In genomic region chr5:122698041-122698700, GRCm38 (mm10) we compare ENCODE assay signal across 10 mouse cellular contexts. TPM values are rescaled to one million over a fixed set of nuclear protein-coding genes. Genes with fewer than 3 reads are reported as not detected.
DNase-seq lines count a peak whose midpoint lies in the region; ATAC-seq and TF ChIP-seq lines count a peak whose summit lies in the region.
"Had no signal": no experiment of that assay in that cellular context is flagged by ENCODE, and none has a peak within 500 bp of the region (broad histone marks: within the 10 kb centered on the region; RNA-seq: fewer than 3 reads in every experiment).

No protein-coding gene starts in this region.

- no peaks in the 10 kb centered on the region for H3K9me3 ChIP-seq in intestine, embryonic 15.5 days
- no peaks in the 10 kb centered on the region for H3K9me3 ChIP-seq in intestine, embryonic 16.5 days (ENCODE audit: control insufficient read depth, low read length)
- no peaks in the 10 kb centered on the region for H3K9me3 ChIP-seq in MEL (replicated peaks; ENCODE audit: insufficient read depth, low read length)
- H3K9me3 ChIP-seq in liver, embryonic 14.5 days (ENCODE audit: control insufficient read depth, low read length): no peaks in the 10 kb centered on the region
- no peaks in the 10 kb centered on the region for H3K9me3 ChIP-seq in stomach, postnatal 0 days (ENCODE audit: control insufficient read depth, low read length)
- no peaks in the 10 kb centered on the region for H3K9me3 ChIP-seq in midbrain, embryonic 16.5 days (replicated peaks; ENCODE audit: control insufficient read depth, low read length, poor library complexity, severe bottlenecking)

- no peaks in the 10 kb centered on the region for H3K27me3 ChIP-seq in intestine, embryonic 15.5 days (replicated peaks)
- H3K27me3 ChIP-seq in intestine, embryonic 16.5 days (replicated peaks; ENCODE audit: control insufficient read depth, insufficient read depth, low read length): no peaks in the 10 kb centered on the region
- H3K27me3 ChIP-seq in MEL (ENCODE audit: control insufficient read depth in 1 of 2, insufficient read depth in 2 of 2, low read length in 2 of 2): no peaks in the 10 kb centered on the region
- H3K27me3 ChIP-seq in liver, embryonic 14.5 days (ENCODE audit: control insufficient read depth, insufficient read depth, low read length): no peaks in the 10 kb centered on the region
- H3K27me3 ChIP-seq in stomach, postnatal 0 days (ENCODE audit: control insufficient read depth, insufficient read depth, low read length): no peaks in the 10 kb centered on the region
- H3K27me3 ChIP-seq in midbrain, embryonic 16.5 days (ENCODE audit: control insufficient read depth, insufficient read depth, low read depth, low read length): no peaks in the 10 kb centered on the region

- 66% methylated on average over 10 of the region's 10 CpGs for WGBS in intestine, embryonic 15.5 days
- 67% methylated on average over 10 of the region's 10 CpGs for WGBS in intestine, embryonic 16.5 days
- 23% methylated on average over 10 of the region's 10 CpGs for WGBS in liver, embryonic 14.5 days (ENCODE audit: insufficient replicate concordance)
- 54% methylated on average over 10 of the region's 10 CpGs for WGBS in stomach, postnatal 0 days
- 89% methylated on average over 10 of the region's 10 CpGs for WGBS in midbrain, embryonic 16.5 days

- TF ChIP-seq EP300 in MEL (IDR thresholded peaks at IDR 0.05; ENCODE audit: low read depth in 1 of 2, low read length in 2 of 2): peak; percentile 69 to 82
- TF ChIP-seq EP300 in liver, embryonic 14.5 days (IDR thresholded peaks at IDR 0.05; ENCODE audit: low read depth): no peak
- no peak for TF ChIP-seq EP300 in stomach, postnatal 0 days (optimal IDR thresholded peaks at IDR 0.05)

- TF ChIP-seq POLR2A in MEL (IDR thresholded peaks at IDR 0.05; ENCODE audit: control insufficient read depth in 1 of 2, insufficient read depth in 1 of 2, low read depth in 1 of 2, low read length in 2 of 2, poor library complexity in 1 of 2): peak in 1 of 2 experiments; percentile 44; a peak in 2 of 4 replicates

- no peaks in the 10 kb centered on the region; the same call in 1 of the 2 replicates for H3K79me2 ChIP-seq in MEL (ENCODE audit: control insufficient read depth, insufficient read depth, low read length, poor library complexity)

- H3K36me3 ChIP-seq in intestine, embryonic 15.5 days: no peaks in the 10 kb centered on the region
- no peaks in the 10 kb centered on the region for H3K36me3 ChIP-seq in intestine, embryonic 16.5 days (ENCODE audit: control insufficient read depth, insufficient read depth, low read length)
- H3K36me3 ChIP-seq in MEL (ENCODE audit: control insufficient read depth in 1 of 2, insufficient read depth in 2 of 2, low read length in 2 of 2): peaks cover 0 to 45% of the 10 kb centered on the region in 2 experiments; a peak in 2 of 4 replicates
- H3K36me3 ChIP-seq in liver, embryonic 14.5 days (replicated peaks; ENCODE audit: control insufficient read depth, insufficient read depth, low read depth): no peaks in the 10 kb centered on the region
- H3K36me3 ChIP-seq in stomach, postnatal 0 days (ENCODE audit: control insufficient read depth, insufficient read depth, low read length): no peaks in the 10 kb centered on the region
- H3K36me3 ChIP-seq in midbrain, embryonic 16.5 days (ENCODE audit: control insufficient read depth, insufficient read depth, low read length): no peaks in the 10 kb centered on the region

- 0 out of 2 replicates have a peak, but pooled peaks have one; percentile 36 for ATAC-seq in intestine, embryonic 15.5 days
- ATAC-seq in intestine, embryonic 16.5 days: no peak
- ATAC-seq in liver, embryonic 14.5 days (ENCODE audit: insufficient read depth): peak; percentile 17; the same call in 1 of the 2 replicates
- ATAC-seq in stomach, postnatal 0 days (ENCODE audit: low FRiP score, low TSS enrichment): peak; percentile 71; the same call in 1 of the 2 replicates
- ATAC-seq in midbrain, embryonic 16.5 days: no peak

- H3K4me2 ChIP-seq in intestine, embryonic 15.5 days (replicated peaks): no peak overlapping the region
- H3K4me2 ChIP-seq in intestine, embryonic 16.5 days (ENCODE audit: low read depth, low read length): no peak overlapping the region
- H3K4me2 ChIP-seq in liver, embryonic 14.5 days (ENCODE audit: low read depth): peak overlapping the region; percentile 39
- no peak overlapping the region for H3K4me2 ChIP-seq in stomach, postnatal 0 days (replicated peaks; ENCODE audit: low read depth)
- no peak overlapping the region for H3K4me2 ChIP-seq in midbrain, embryonic 16.5 days (ENCODE audit: low read length)

- H3K9ac ChIP-seq in intestine, embryonic 15.5 days: no peak overlapping the region
- no peak overlapping the region for H3K9ac ChIP-seq in intestine, embryonic 16.5 days (ENCODE audit: low read depth, low read length)
- peak overlapping the region; percentile 63 for H3K9ac ChIP-seq in MEL (ENCODE audit: control insufficient read depth, low read depth, low read length, poor library complexity, severe bottlenecking)
- H3K9ac ChIP-seq in liver, embryonic 14.5 days (replicated peaks): no peak overlapping the region
- H3K9ac ChIP-seq in stomach, postnatal 0 days (ENCODE audit: low read length): no peak overlapping the region
- H3K9ac ChIP-seq in midbrain, embryonic 16.5 days (ENCODE audit: low read depth, low read length): no peak overlapping the region

- TF ChIP-seq RAD21 in MEL (IDR thresholded peaks at IDR 0.05; ENCODE audit: low read depth, low read length): no peak

- H3K4me1 ChIP-seq in intestine, embryonic 15.5 days (replicated peaks): peaks cover 17% of the 10 kb centered on the region
- H3K4me1 ChIP-seq in intestine, embryonic 16.5 days (ENCODE audit: control insufficient read depth, insufficient read depth, low read length): peaks cover 23% of the 10 kb centered on the region
- H3K4me1 ChIP-seq in MEL (ENCODE audit: control insufficient read depth in 1 of 2, insufficient read depth in 2 of 2, low read length in 2 of 2): peaks cover 30 to 54% of the 10 kb centered on the region in 2 experiments
- H3K4me1 ChIP-seq in liver, embryonic 14.5 days (replicated peaks; ENCODE audit: control insufficient read depth in 2 of 2, insufficient read depth in 2 of 2, low read length in 1 of 2): peaks cover 38 to 52% of the 10 kb centered on the region in 2 experiments
- H3K4me1 ChIP-seq in stomach, postnatal 0 days (replicated peaks; ENCODE audit: control insufficient read depth, insufficient read depth): 0 out of 2 replicates have a peak, but pooled peaks cover 3% of the 10 kb centered on the region
- H3K4me1 ChIP-seq in midbrain, embryonic 16.5 days (ENCODE audit: control insufficient read depth, insufficient read depth, low read length): peaks cover 4% of the 10 kb centered on the region

- peak; percentile 74 for DNase-seq in MEL (ENCODE audit: low read depth, low spot score)
- no peak for DNase-seq in liver, embryonic 14.5 days (ENCODE audit: low read depth in 3 of 3, low spot score in 3 of 3)
- peak; percentile 59 for DNase-seq in stomach, postnatal 0 days (ENCODE audit: low spot score)
- DNase-seq in cerebellum, adult 9-11 months: no peak
- no peak for DNase-seq in right cerebral cortex, adult 2 months (ENCODE audit: low spot score in 2 of 2)
- DNase-seq: heart, postnatal 14 days; retina, postnatal 1 day had no signal

- no peak overlapping the region for H3K4me3 ChIP-seq in intestine, embryonic 15.5 days (replicated peaks)
- no peak overlapping the region for H3K4me3 ChIP-seq in intestine, embryonic 16.5 days (ENCODE audit: low read length)
- H3K4me3 ChIP-seq in MEL (ENCODE audit: control insufficient read depth in 1 of 2, insufficient read depth in 1 of 2, low read depth in 2 of 2, low read length in 2 of 2): peak overlapping the region; percentile 35 to 45
- H3K4me3 ChIP-seq in liver, embryonic 14.5 days (ENCODE audit: insufficient read depth in 1 of 2, low read depth in 2 of 2, low read length in 2 of 2): no peak overlapping the region
- no peak overlapping the region for H3K4me3 ChIP-seq in stomach, postnatal 0 days (ENCODE audit: low read depth, low read length)
- no peak overlapping the region for H3K4me3 ChIP-seq in midbrain, embryonic 16.5 days (ENCODE audit: low read depth, low read length)

- no peak overlapping the region for H3K27ac ChIP-seq in intestine, embryonic 15.5 days
- H3K27ac ChIP-seq in intestine, embryonic 16.5 days (ENCODE audit: low read length): no peak overlapping the region
- peak overlapping the region; percentile 92 for H3K27ac ChIP-seq in MEL (ENCODE audit: control insufficient read depth, low read depth, low read length)
- H3K27ac ChIP-seq in liver, embryonic 14.5 days: no peak overlapping the region
- H3K27ac ChIP-seq in stomach, postnatal 0 days (replicated peaks): no peak overlapping the region
- H3K27ac ChIP-seq in midbrain, embryonic 16.5 days (ENCODE audit: low read length): no peak overlapping the region

- no peak for TF ChIP-seq CTCF in MEL (IDR thresholded peaks at IDR 0.05 in 2 of 3, conservative IDR thresholded peaks at IDR 0.05 in 1 of 3; ENCODE audit: control insufficient read depth in 1 of 3, insufficient read depth in 1 of 3, low read depth in 2 of 3, low read length in 3 of 3, poor library complexity in 1 of 3, severe bottlenecking in 1 of 3)
- no peak for TF ChIP-seq CTCF in liver, embryonic 14.5 days (IDR thresholded peaks at IDR 0.05; ENCODE audit: low read depth)
- no peak for TF ChIP-seq CTCF in stomach, postnatal 0 days (IDR thresholded peaks at IDR 0.05; ENCODE audit: low read depth)

RNA-seq across cellular contexts. Expression of gene P2rx4, which starts 9.2 kb away (rescaled TPM):
- 38.2 and 39.6 TPM in 2 replicates for polyA plus RNA-seq in intestine, embryonic 15.5 days (2015; fragmentation: Nextera tagmentation; extraction: Ambion mirVana)
- 59.6 and 62.6 TPM in 2 replicates for polyA plus RNA-seq in intestine, embryonic 16.5 days (2015; fragmentation: Nextera tagmentation; extraction: Ambion mirVana)
- 14.7 and 15.2 TPM in 2 replicates for total RNA-seq in MEL (2012; rRNA removed)
- polyA plus RNA-seq in MEL (2012; ENCODE audit: insufficient read depth in 1 of 2, insufficient read length in 2 of 2, low read depth in 1 of 2, low replicate concordance in 2 of 2, missing spikeins in 1 of 2): 10 to 100 TPM in 1 of 2 experiments, not detected in 1; 30.9 TPM
- 10.3 and 12.2 TPM in 2 replicates for polyA plus RNA-seq in liver, embryonic 14.5 days (2012; rRNA removed)
- 19.9 and 20.7 TPM in 2 replicates for polyA plus RNA-seq in liver, embryonic 14.5 days (2014; fragmentation: Nextera tagmentation; extraction: Ambion mirVana)
- polyA plus RNA-seq in stomach, postnatal 0 days (2015; fragmentation: Nextera tagmentation; extraction: Ambion mirVana): 22.8 and 24.7 TPM in 2 replicates
- polyA plus RNA-seq in midbrain, embryonic 16.5 days (2015; fragmentation: Nextera tagmentation; extraction: Ambion mirVana): 14.6 and 15.3 TPM in 2 replicates

RNA-seq across cellular contexts. Expression of gene P2rx7, which starts 54.5 kb away (rescaled TPM):
- polyA plus RNA-seq in intestine, embryonic 15.5 days (2015; fragmentation: Nextera tagmentation; extraction: Ambion mirVana): 2.5 and 3.2 TPM in 2 replicates
- 2.1 and 2.9 TPM in 2 replicates for polyA plus RNA-seq in intestine, embryonic 16.5 days (2015; fragmentation: Nextera tagmentation; extraction: Ambion mirVana)
- total RNA-seq in MEL (2012; rRNA removed): 25.3 and 29.3 TPM in 2 replicates
- polyA plus RNA-seq in MEL (2012; ENCODE audit: insufficient read depth in 1 of 2, insufficient read length in 2 of 2, low read depth in 1 of 2, low replicate concordance in 2 of 2, missing spikeins in 1 of 2): 100 to 1,000 TPM in 1 of 2 experiments, 10 to 100 TPM in 1; 40.8 to 254 TPM
- polyA plus RNA-seq in liver, embryonic 14.5 days (2012; rRNA removed): 0.83 and 1.7 TPM in 2 replicates
- polyA plus RNA-seq in liver, embryonic 14.5 days (2014; fragmentation: Nextera tagmentation; extraction: Ambion mirVana): 0.83 and 0.99 TPM in 2 replicates
- 2.1 and 2.7 TPM in 2 replicates for polyA plus RNA-seq in stomach, postnatal 0 days (2015; fragmentation: Nextera tagmentation; extraction: Ambion mirVana)
- 1.8 and 2.5 TPM in 2 replicates for polyA plus RNA-seq in midbrain, embryonic 16.5 days (2015; fragmentation: Nextera tagmentation; extraction: Ambion mirVana)

Comparison
In these comparisons a context has a peak if more than half of its experiments do, and no peak if none do; other contexts are left out.
1. ATAC-seq: peak in intestine, embryonic 15.5 days (single experiment), liver, embryonic 14.5 days (single experiment) and stomach, postnatal 0 days (single experiment); none in intestine, embryonic 16.5 days (single experiment) and midbrain, embryonic 16.5 days (single experiment).
2. H3K4me3 ChIP-seq: peak in MEL (2 of 2); none in intestine, embryonic 15.5 days (single experiment), intestine, embryonic 16.5 days (single experiment), liver, embryonic 14.5 days (0 of 2), stomach, postnatal 0 days (single experiment) and midbrain, embryonic 16.5 days (single experiment).
3. DNase-seq: peak in MEL (single experiment) and stomach, postnatal 0 days (single experiment); none in liver, embryonic 14.5 days (0 of 3), cerebellum, adult 9-11 months (single experiment) and right cerebral cortex, adult 2 months (0 of 2).